Mouse (Mus musculus) cerebellum, adult 2 months (tissue): ENCODE data around the gene Kank1.

ENCODE experiments used
- CTCF ChIP-seq: fragments of 200-500 bp; IDR thresholded peaks from 2 replicates; pipeline ENCODE4 v1.5.1; 2011; ENCODE audit warnings: low read depth, mild to moderate bottlenecking, control low read depth, low read length, moderate library complexity, borderline replicate concordance; ENCODE audit not compliant: insufficient read depth
- POLR2A ChIP-seq: fragments of 200-500 bp; IDR thresholded peaks from 2 replicates; pipeline ENCODE4 v1.6.1; 2011; ENCODE audit warnings: low read length, control low read depth, borderline replicate concordance; ENCODE audit not compliant: insufficient read depth

GRCm38 (mm10) chr19:25308156-25308555 lies 71.4 kb downstream of the Kank1 start:
- TF ChIP-seq CTCF (no peak), POLR2A (no peak)
